Mouse (Mus musculus): ENCODE measurements around the gene Srcap. TPM values are rescaled to one million over a fixed set of nuclear protein-coding genes. Genes with fewer than 3 reads are reported as not detected.

The Srcap gene
- polyA plus RNA-seq, 1 experiment from 2014 or later: 45.5 TPM

GRCm38 (mm10) chr7:127591108-127591507, 79.3 kb downstream of the Srcap start:
- WGBS: 95% methylated on average over 10 of the region's 10 CpGs
- ATAC-seq (replicated peaks; ENCODE audit: low FRiP score) (no peak), DNase-seq (ENCODE audit: low spot score) (no peak)
- H3K9me3 ChIP-seq (ENCODE audit: control insufficient read depth, low read length): no peaks in the 10 kb centered on the region
- no peak overlapping the region for H3K27ac ChIP-seq (ENCODE audit: low read depth, low read length)
- peaks cover 58% of the 10 kb centered on the region for H3K36me3 ChIP-seq (ENCODE audit: control insufficient read depth, insufficient read depth, low read length)
- H3K27me3 ChIP-seq (replicated peaks; ENCODE audit: control insufficient read depth, insufficient read depth, low read length): no peaks in the 10 kb centered on the region
- no peak overlapping the region for H3K4me2 ChIP-seq
- no peak overlapping the region for H3K4me3 ChIP-seq (ENCODE audit: low read depth, low read length)
- peaks cover 22% of the 10 kb centered on the region for H3K4me1 ChIP-seq (replicated peaks; ENCODE audit: control insufficient read depth, insufficient read depth, low read length)
- H3K9ac ChIP-seq (ENCODE audit: low read depth, low read length): no peak overlapping the region

GRCm38 (mm10) chr7:127592575-127592974, 80.8 kb downstream of the Srcap start:
- H3K9ac ChIP-seq (ENCODE audit: low read depth, low read length): no peak overlapping the region
- DNase-seq (ENCODE audit: low spot score) (no peak), ATAC-seq (replicated peaks; ENCODE audit: low FRiP score) (no peak)
- 92% methylated on average over 14 of the region's 14 CpGs for WGBS
- H3K4me1 ChIP-seq (replicated peaks; ENCODE audit: control insufficient read depth, insufficient read depth, low read length): peaks cover 10% of the 10 kb centered on the region
- H3K4me3 ChIP-seq (ENCODE audit: low read depth, low read length): no peak overlapping the region
- peaks cover 71% of the 10 kb centered on the region for H3K36me3 ChIP-seq (ENCODE audit: control insufficient read depth, insufficient read depth, low read length)
- no peak overlapping the region for H3K4me2 ChIP-seq
- no peak overlapping the region for H3K27ac ChIP-seq (ENCODE audit: low read depth, low read length)
- H3K9me3 ChIP-seq (ENCODE audit: control insufficient read depth, low read length): no peaks in the 10 kb centered on the region
- no peaks in the 10 kb centered on the region for H3K27me3 ChIP-seq (replicated peaks; ENCODE audit: control insufficient read depth, insufficient read depth, low read length)

GRCm38 (mm10) chr7:127596747-127597146, 85.0 kb downstream of the Srcap start:
- no peak overlapping the region for H3K27ac ChIP-seq (ENCODE audit: low read depth, low read length)
- no peaks in the 10 kb centered on the region for H3K27me3 ChIP-seq (replicated peaks; ENCODE audit: control insufficient read depth, insufficient read depth, low read length)
- whole genome bisulfite sequencing: 96% methylated on average over 17 of the region's 17 CpGs
- ATAC-seq (replicated peaks; ENCODE audit: low FRiP score): no peak
- peaks cover 84% of the 10 kb centered on the region for H3K36me3 ChIP-seq (ENCODE audit: control insufficient read depth, insufficient read depth, low read length)
- no peaks in the 10 kb centered on the region for H3K4me1 ChIP-seq (replicated peaks; ENCODE audit: control insufficient read depth, insufficient read depth, low read length)
- H3K4me3 ChIP-seq (ENCODE audit: low read depth, low read length): no peak overlapping the region
- no peaks in the 10 kb centered on the region for H3K9me3 ChIP-seq (ENCODE audit: control insufficient read depth, low read length)
- DNase-seq (ENCODE audit: low spot score): no peak
- no peak overlapping the region for H3K9ac ChIP-seq (ENCODE audit: low read depth, low read length)
- no peak overlapping the region for H3K4me2 ChIP-seq

- H3K9me3 ChIP-seq (ENCODE audit: control insufficient read depth, low read length): no peaks in the 10 kb centered on the region
- H3K36me3 ChIP-seq (ENCODE audit: control insufficient read depth, insufficient read depth, low read length): peaks cover 66% of the 10 kb centered on the region
- DNase-seq (ENCODE audit: low spot score) (no peak), ATAC-seq (replicated peaks; ENCODE audit: low FRiP score) (no peak)
- no peak overlapping the region for H3K4me3 ChIP-seq (ENCODE audit: low read depth, low read length)
- H3K4me2 ChIP-seq: no peak overlapping the region
- WGBS: 97% methylated on average over 7 of the region's 7 CpGs
- H3K27me3 ChIP-seq (replicated peaks; ENCODE audit: control insufficient read depth, insufficient read depth, low read length): no peaks in the 10 kb centered on the region
- no peak overlapping the region for H3K9ac ChIP-seq (ENCODE audit: low read depth, low read length)
- H3K4me1 ChIP-seq (replicated peaks; ENCODE audit: control insufficient read depth, insufficient read depth, low read length): no peaks in the 10 kb centered on the region
- no peak overlapping the region for H3K27ac ChIP-seq (ENCODE audit: low read depth, low read length)
Observed at GRCm38 (mm10) chr7:127600612-127601011, 88.8 kb downstream of the Srcap start.

- WGBS: 89% methylated on average over 4 of the region's 4 CpGs
Observed at GRCm38 (mm10) chr7:127601735-127602134, 90.0 kb downstream of the Srcap start.

GRCm38 (mm10) chr7:127602903-127603302, 91.1 kb downstream of the Srcap start:
- H3K27me3 ChIP-seq (replicated peaks; ENCODE audit: control insufficient read depth, insufficient read depth, low read length): no peaks in the 10 kb centered on the region
- peaks cover 44% of the 10 kb centered on the region for H3K36me3 ChIP-seq (ENCODE audit: control insufficient read depth, insufficient read depth, low read length)
- no peak overlapping the region for H3K4me2 ChIP-seq
- H3K9me3 ChIP-seq (ENCODE audit: control insufficient read depth, low read length): no peaks in the 10 kb centered on the region
- WGBS: 80% methylated on average over 2 of the region's 2 CpGs
- no peak overlapping the region for H3K9ac ChIP-seq (ENCODE audit: low read depth, low read length)
- ATAC-seq (replicated peaks; ENCODE audit: low FRiP score): no peak
- no peak overlapping the region for H3K4me3 ChIP-seq (ENCODE audit: low read depth, low read length)
- 0 out of 2 replicates have a peak overlapping the region, but pooled peaks have one; percentile 22 for H3K27ac ChIP-seq (ENCODE audit: low read depth, low read length)
- H3K4me1 ChIP-seq (replicated peaks; ENCODE audit: control insufficient read depth, insufficient read depth, low read length): no peaks in the 10 kb centered on the region
- no peak for DNase-seq (ENCODE audit: low spot score)

More at GRCm38 (mm10) chr7:127601735-127602134, 90.0 kb downstream of the Srcap start:
- no peak overlapping the region for H3K4me3 ChIP-seq (ENCODE audit: low read depth, low read length)
- H3K4me2 ChIP-seq: no peak overlapping the region
- H3K27me3 ChIP-seq (replicated peaks; ENCODE audit: control insufficient read depth, insufficient read depth, low read length): no peaks in the 10 kb centered on the region
- H3K9me3 ChIP-seq (ENCODE audit: control insufficient read depth, low read length): no peaks in the 10 kb centered on the region
- ATAC-seq (replicated peaks; ENCODE audit: low FRiP score) (no peak), DNase-seq (ENCODE audit: low spot score) (no peak)
- H3K36me3 ChIP-seq (ENCODE audit: control insufficient read depth, insufficient read depth, low read length): peaks cover 55% of the 10 kb centered on the region
- H3K9ac ChIP-seq (ENCODE audit: low read depth, low read length): 0 out of 2 replicates have a peak overlapping the region, but pooled peaks have one; percentile 7
- H3K4me1 ChIP-seq (replicated peaks; ENCODE audit: control insufficient read depth, insufficient read depth, low read length): no peaks in the 10 kb centered on the region
- no peak overlapping the region for H3K27ac ChIP-seq (ENCODE audit: low read depth, low read length)

GRCm38 (mm10) chr7:127604256-127604655, 92.5 kb downstream of the Srcap start:
- ATAC-seq (replicated peaks; ENCODE audit: low FRiP score) (no peak), DNase-seq (ENCODE audit: low spot score) (no peak)
- Histone ChIP-seq H3K4me2 (no peak overlapping the region), H3K27ac (ENCODE audit: low read depth, low read length) (no peak overlapping the region; the same call in 1 of the 2 replicates), H3K9me3 (ENCODE audit: control insufficient read depth, low read length) (no peaks in the 10 kb centered on the region), H3K36me3 (ENCODE audit: control insufficient read depth, insufficient read depth, low read length) (peaks cover 38% of the 10 kb centered on the region), H3K4me1 (replicated peaks; ENCODE audit: control insufficient read depth, insufficient read depth, low read length) (no peaks in the 10 kb centered on the region), H3K27me3 (replicated peaks; ENCODE audit: control insufficient read depth, insufficient read depth, low read length) (no peaks in the 10 kb centered on the region), H3K9ac (ENCODE audit: low read depth, low read length) (no peak overlapping the region), H3K4me3 (ENCODE audit: low read depth, low read length) (no peak overlapping the region)
- 85% methylated on average over 10 of the region's 10 CpGs for WGBS

- no peaks in the 10 kb centered on the region; the same call in 1 of the 2 replicates for H3K9me3 ChIP-seq (ENCODE audit: control insufficient read depth, low read length)
- no peaks in the 10 kb centered on the region for H3K4me1 ChIP-seq (replicated peaks; ENCODE audit: control insufficient read depth, insufficient read depth, low read length)
- H3K36me3 ChIP-seq (ENCODE audit: control insufficient read depth, insufficient read depth, low read length): peaks cover 44% of the 10 kb centered on the region
- no peak overlapping the region for H3K4me3 ChIP-seq (ENCODE audit: low read depth, low read length)
- no peak overlapping the region for H3K4me2 ChIP-seq
- DNase-seq (ENCODE audit: low spot score) (no peak), ATAC-seq (replicated peaks; ENCODE audit: low FRiP score) (no peak)
- no peaks in the 10 kb centered on the region for H3K27me3 ChIP-seq (replicated peaks; ENCODE audit: control insufficient read depth, insufficient read depth, low read length)
- 85% methylated on average over 6 of the region's 6 CpGs for WGBS
- no peak overlapping the region for H3K9ac ChIP-seq (ENCODE audit: low read depth, low read length)
- H3K27ac ChIP-seq (ENCODE audit: low read depth, low read length): no peak overlapping the region
Observed at GRCm38 (mm10) chr7:127607150-127607549, 95.4 kb downstream of the Srcap start.

All from liver, embryonic 11.5 days (tissue).